Mouse (Mus musculus): ENCODE measurements at regions not wholly inside any gene's neighbourhood (a gene's known extent, or its start where the extent isn't known, plus 50 kb on each side); places are given as distances from the start of the nearest gene placed in this dataset.

DNA sequence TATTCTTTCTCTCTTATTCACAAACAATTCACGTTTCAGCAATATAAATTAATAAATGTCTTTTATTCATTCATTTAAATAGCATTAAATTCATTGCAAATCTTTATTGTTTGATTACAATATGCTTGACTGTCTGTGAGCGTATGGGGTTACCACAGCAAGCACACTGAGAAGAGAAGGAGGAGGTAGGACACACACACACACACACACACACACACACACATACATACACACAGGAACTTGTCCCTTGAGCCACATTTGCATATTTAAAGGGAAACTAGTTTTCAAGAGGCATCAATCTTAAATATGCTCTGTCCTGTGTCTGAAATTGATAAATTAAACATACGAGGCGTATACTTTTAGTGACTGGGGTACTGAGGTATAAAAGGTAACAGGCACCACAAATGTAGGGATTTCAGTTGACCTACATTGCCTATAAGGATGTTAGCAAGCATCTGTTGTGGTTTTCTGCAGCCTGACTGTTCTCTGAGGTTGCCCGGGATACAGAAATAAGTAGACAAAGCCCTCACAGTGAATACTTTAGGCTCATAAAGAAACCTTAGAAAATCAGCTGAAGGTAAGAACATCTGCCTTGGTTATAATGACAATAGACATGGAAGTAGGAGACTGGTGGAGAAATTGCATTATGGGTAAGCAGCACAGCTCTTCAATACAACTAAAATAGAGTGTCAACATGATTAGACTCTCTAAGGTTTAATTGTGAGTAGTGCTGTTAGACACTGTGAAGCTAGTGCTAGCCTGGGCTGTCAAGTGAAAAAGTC is 217.1 kb upstream of the Tacr3 start:
- no peak for DNase-seq

DNA sequence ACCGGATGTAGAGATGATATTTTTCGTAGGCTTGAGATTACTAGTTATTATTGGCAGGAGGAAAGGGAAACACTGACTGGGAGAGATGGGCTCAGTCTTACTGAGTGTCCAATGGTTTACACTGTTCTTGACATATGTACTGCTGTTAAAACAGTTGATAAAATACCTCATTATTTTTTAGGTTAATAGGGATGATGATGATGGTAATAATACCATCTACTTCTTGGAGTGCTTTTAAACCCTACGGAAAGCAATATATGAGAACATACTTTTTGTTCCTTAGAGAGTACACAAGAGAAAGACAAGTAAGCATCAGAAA is 216.6 kb upstream of the Tacr3 start:
- no peak for DNase-seq

DNA sequence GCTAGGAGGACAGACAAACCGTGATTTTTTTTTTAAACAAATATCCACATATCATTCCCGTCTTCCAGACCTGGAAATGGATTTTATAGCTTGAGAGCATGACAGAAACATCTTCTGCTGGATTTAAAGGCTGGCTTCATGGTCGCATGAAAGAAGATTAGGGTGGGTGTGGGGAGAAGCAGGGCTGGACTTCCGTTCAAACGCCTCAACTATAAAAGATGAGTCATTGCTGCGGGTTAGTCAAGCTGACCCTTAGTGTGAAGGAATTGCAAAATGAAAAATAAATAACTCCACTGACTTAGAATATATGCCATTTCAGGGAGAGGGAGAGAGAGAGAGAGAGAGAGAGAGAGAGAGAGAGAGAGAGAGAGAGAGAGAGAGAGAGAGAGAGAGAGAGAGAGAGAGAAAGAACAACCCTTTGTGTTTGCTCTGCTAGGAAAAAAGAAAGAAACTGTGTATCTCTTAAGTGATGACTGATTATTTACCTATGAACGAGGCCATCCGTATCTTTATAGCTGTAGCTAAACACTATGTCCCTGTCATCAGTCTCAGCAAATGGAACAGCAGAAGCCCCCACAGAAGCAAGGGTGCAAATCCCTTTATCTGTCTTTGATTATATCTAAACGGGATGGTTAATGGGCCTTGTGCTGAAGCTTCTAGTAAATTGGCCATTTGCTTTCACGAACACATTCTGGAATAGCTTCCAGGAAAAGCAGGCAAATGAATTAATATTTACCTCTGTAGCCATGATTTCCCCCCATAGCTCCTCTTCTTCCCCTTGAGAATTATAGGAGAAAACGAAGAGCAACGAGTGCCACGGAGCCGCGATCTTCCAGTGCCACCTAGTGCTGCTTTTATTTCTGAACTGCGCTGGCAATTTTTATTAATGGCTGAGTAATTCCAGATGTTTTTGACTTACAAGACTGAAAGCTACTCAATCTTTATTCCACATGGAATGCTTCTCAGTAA is 199.4 kb upstream of the Tacr3 start:
- peak; percentile 18 for DNase-seq

DNA sequence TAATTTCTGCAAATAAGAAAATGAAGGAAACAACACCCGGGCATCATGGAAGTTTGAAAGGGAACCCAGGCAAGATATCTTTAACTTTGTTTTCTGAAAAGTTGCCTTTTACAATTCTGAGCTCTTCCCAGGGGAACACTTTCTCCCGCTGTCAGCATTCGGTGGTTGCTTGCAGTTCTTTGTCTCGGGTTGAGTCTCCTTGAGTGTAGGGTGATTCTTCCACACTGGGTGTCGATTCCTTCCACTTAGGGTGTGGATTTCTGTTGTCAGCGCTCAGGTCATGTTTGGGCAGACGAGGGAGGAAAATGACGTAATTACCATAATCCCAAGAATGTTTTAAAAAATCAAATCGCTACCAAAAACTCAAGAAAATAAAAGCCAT is 198.7 kb upstream of the Tacr3 start:
- DNase-seq = no peak

DNA sequence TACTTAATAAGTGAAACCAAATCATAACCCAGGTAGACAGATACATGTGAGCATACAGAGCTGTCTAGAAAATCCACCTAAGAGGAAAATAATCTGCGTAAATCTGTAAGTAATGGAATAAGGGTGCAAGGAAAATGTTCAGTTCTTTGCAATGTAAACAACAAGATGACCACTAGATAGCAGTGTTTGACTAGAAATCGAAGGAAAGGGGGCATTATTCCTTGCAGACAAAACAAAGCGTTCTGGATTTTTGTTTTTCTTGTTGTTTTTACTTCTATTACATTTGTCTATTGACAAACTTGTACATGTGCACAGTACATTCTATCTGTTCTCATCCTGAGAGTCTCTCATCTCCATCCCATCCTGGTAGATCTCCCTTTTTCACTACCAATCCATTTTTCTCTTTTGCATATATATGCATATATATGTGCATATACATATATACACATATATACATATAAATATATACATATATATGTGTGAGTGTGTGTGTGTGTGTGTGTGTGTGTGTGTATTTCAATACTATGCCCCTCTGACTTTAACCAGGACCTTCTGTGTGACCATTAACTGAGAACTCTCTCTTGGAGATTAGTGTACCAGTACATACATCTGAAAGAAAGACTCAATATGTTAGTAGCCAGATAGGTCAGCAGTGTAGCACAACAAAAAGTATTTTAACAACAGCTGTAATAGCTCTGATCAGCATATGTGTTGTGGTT is 179.9 kb upstream of the Tacr3 start:
- DNase-seq = no peak

DNA sequence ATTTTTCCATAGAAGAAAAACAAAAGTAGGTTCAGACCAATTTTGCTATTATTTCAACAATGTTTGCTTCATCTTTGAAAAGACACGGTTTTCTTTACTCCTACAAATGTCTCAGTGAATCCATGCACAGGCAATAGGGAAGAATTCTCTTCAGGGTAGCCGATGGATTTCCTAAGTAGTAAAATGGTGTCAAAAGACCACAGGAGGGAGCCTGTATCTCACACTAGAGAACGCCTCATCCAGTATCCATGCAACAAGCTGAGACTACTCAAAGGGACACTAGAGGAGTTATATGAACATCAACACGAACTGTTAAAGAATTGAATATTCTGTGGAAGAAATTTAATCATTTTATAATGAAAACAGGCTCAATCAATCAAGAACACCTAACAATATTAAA is 174.8 kb upstream of the Tacr3 start:
- peak; percentile 17 for DNase-seq

DNA sequence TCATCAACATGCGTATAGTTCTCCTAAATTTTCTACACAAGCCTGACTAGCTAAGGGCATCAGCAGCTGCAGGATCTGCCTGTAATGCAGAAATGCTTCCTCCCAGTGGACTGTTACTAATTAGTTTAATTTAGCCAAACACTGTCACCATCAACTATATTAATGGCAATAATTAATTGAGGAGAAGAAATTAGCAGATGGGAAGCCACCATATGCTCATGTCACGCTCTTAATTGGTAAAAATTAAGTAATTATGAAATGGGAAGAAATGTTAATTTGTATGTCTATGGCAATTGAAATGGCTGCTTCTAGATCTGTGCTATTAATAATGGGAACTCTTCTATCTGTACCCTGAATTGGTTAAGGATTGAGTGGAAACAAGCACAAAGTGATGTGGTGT is 133.9 kb upstream of the Tacr3 start:
- DNase-seq = no peak

DNA sequence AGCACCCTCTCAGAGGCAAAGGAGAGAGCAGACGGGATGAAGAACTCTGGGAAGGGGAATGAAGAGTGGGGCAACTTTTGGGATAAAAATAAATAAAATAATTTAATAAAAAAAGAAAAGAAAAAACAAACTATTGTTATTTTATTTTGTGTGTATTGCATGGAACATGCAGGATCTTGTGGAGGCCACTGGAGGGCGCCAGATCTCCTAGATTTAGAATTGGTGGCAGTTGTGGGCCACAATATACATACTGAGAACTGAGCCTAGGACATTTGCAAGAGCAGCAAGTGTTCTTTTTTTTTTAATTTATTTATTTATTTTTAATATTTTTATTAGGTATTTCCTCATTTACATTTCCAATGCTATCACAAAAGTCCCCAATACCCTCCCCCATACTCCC is 110.2 kb upstream of the Tacr3 start:
- DNase-seq = no peak

DNA sequence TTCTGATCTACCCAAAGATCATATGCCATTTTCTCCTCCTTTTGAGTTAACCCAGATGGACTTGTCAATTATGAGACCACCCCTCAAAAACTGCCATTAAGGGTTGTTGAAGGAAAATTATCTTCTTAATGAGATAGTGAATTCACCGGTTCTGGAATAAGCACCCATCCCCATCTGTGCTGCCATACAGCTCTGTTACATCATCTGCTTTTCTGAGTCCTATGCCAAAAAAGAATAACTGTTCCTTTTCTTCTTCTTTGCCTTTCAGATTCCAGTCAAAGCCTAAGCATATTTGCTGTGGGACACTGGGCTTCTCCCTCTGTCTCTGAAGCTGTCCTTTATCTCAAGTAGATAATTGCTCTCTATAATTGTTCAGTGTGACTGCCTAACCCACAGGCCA is 93.1 kb upstream of the Tacr3 start:
- no peak for DNase-seq

DNA sequence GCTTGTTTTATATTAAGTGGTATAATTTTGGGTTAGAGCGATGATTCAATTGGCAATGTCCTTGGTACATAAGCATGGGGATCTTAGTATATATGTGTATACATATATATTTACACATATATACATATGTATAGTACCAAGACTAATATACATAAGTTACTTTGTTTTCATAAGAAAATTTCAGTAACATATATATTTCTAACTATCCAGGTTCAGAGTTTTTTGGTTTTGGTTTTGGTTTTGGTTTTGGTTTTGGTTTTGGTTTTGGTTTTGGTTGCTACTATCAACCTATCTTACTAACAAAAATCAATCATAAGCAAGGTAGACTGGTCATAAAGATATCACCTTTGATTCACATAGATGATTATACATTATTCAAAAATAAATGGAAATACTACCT is 67.7 kb upstream of the Tacr3 start:
- DNase-seq = no peak

DNA sequence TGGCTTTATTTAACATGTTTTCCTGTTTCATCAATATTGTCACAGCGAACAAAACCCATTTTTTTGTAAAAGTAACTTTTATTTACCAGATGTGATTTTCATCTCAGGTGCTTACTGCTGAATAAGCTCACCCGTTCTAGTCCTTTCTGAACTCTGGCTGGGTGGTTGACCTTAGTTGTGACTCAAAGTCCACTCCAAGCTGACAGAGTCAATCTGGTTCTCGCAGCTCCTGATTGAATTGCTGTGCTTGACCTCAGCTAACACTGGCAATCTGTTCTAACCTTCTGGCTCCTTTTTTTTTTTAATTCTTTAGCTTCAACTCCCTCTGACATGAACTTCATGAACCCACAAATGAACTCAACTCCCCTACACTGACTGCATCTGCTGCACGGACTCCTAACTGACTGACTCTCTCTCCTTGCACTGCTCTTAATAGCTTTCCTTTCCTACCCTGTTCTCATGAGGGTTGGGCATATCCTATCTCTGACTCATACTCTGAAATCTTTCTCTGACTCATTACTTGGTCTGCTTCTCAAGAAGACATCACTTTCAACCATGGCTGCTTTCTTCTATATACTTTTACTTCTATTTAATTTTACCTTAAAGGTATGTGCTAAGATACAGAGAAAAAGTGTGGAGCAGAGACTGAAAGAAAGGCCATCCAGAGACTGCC is 65.4 kb upstream of the Tacr3 start:
- no peak for DNase-seq
